Mouse (Mus musculus) hindbrain, embryonic 11.5 days (tissue): ENCODE measurements at regions not wholly inside any gene's neighbourhood (a gene's known extent, or its start where the extent isn't known, plus 50 kb on each side); places are given as distances from the start of the nearest gene placed in this dataset.

Source experiments
- ATAC-seq: fragments of 200-750 bp; cut with Nextera tagmentation; 2 replicates; pipeline ENCODE4 v1.8.0; 2017; ENCODE audit warnings: mild to moderate bottlenecking, moderate TSS enrichment, moderate library complexity; ENCODE audit not compliant: low FRiP score
- DNase-seq: peaks from one replicate; pipeline ENCODE4 v3.0.0-alpha.2; 2015; ENCODE audit warnings: low spot score
- H3K27ac ChIP-seq: fragments of 300-500 bp; sonication (generic); 2 replicates; pipeline ENCODE4 v1.5.1; 2014; ENCODE audit warnings: mild to moderate bottlenecking, low read depth, low read length
- H3K27me3 ChIP-seq: fragments of 300-500 bp; sonication (generic); 2 replicates; pipeline ENCODE4 v1.6.1; 2014; ENCODE audit warnings: mild to moderate bottlenecking, low read length, moderate library complexity, mixed read lengths; ENCODE audit not compliant: control insufficient read depth, insufficient read depth
- H3K36me3 ChIP-seq: fragments of 300-500 bp; sonication (generic); 2 replicates; pipeline ENCODE4 v1.6.1; 2014; ENCODE audit warnings: mild to moderate bottlenecking, low read length, moderate library complexity, mixed read lengths; ENCODE audit not compliant: control insufficient read depth, insufficient read depth
- H3K4me1 ChIP-seq: fragments of 300-500 bp; sonication (generic); replicated peaks from 2 replicates; pipeline ENCODE4 v1.6.1; 2014; ENCODE audit warnings: low read length, mixed read lengths; ENCODE audit not compliant: control insufficient read depth, insufficient read depth
- H3K4me2 ChIP-seq: fragments of 300-500 bp; sonication (generic); replicated peaks from 2 replicates; pipeline ENCODE4 v1.6.1; 2014; ENCODE audit warnings: mild to moderate bottlenecking, low read depth, low read length
- H3K4me3 ChIP-seq: fragments of 300-500 bp; sonication (generic); 2 replicates; pipeline ENCODE4 v1.5.1; 2014; ENCODE audit warnings: low read depth, low read length
- H3K9ac ChIP-seq: fragments of 300-500 bp; sonication (generic); 2 replicates; pipeline ENCODE4 v1.6.1; 2014; ENCODE audit warnings: low read depth, low read length
- H3K9me3 ChIP-seq: fragments of 300-500 bp; sonication (generic); 2 replicates; pipeline ENCODE4 v1.6.1; 2016; ENCODE audit warnings: low read length; ENCODE audit not compliant: control insufficient read depth
- WGBS: fragments of 180-500 bp; shearing (Covaris S2); extraction: QIAGEN DNeasy Blood & Tissue Kit; methylation state at CpG from one replicate; pipeline ENCODE4 v1.1.7; 2014; 5-methylcytosine and 5-hydroxymethylcytosine counted together

GRCm38 (mm10) chr16:30678708-30679492 lies 79.4 kb downstream of the Fam43a start:
- no peaks in the 10 kb centered on the region for H3K36me3 ChIP-seq
- H3K9ac ChIP-seq, result no peak overlapping the region
- WGBS, result 89% methylated on average over 9 of the region's 9 CpGs
- no peak overlapping the region for H3K4me2 ChIP-seq
- H3K27me3 ChIP-seq, result no peaks in the 10 kb centered on the region
- no peaks in the 10 kb centered on the region for H3K9me3 ChIP-seq
- H3K4me3 ChIP-seq, result no peak overlapping the region
- DNase-seq (no peak), ATAC-seq (no peak)
- no peaks in the 10 kb centered on the region for H3K4me1 ChIP-seq
- no peak overlapping the region for H3K27ac ChIP-seq

- no peak overlapping the region for H3K9ac ChIP-seq
- no peak overlapping the region for H3K4me3 ChIP-seq
- no peaks in the 10 kb centered on the region for H3K4me1 ChIP-seq
- H3K9me3 ChIP-seq, result no peaks in the 10 kb centered on the region
- H3K27me3 ChIP-seq, result no peaks in the 10 kb centered on the region
- H3K4me2 ChIP-seq, result no peak overlapping the region
- 90% methylated on average over 3 of the region's 3 CpGs for WGBS
- ATAC-seq (no peak), DNase-seq (no peak)
- H3K36me3 ChIP-seq, result no peaks in the 10 kb centered on the region
- H3K27ac ChIP-seq, result no peak overlapping the region
Observed at GRCm38 (mm10) chr16:30679493-30679811, 79.9 kb downstream of the Fam43a start.

- DNase-seq, result no peak
Observed at GRCm38 (mm10) chr16:30681421-30681820, 81.9 kb downstream of the Fam43a start.

DNA sequence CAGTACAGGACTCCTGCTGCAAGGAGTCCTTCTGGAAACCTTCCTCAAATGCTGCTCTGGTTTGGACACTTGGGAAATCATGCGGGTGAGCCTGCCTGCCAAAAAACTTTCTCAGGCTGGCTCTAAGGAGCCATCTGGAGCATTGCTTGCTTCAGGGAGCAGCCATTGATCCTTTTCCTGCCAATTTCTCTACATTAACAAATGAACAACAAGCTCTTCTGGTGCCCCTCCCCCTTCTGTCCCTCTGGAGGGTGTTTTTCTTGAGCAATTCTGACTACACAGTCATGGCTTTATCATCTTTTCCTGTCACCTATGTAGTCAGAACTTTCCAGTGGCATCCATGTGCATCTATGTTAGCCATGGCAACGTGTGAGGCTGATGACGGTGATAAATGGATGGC lies 84.5 kb downstream of the Fam43a start:
- no peaks in the 10 kb centered on the region for H3K36me3 ChIP-seq
- no peak overlapping the region for H3K4me2 ChIP-seq
- no peak for DNase-seq
- H3K27me3 ChIP-seq, result no peaks in the 10 kb centered on the region
- no peak overlapping the region for H3K27ac ChIP-seq
- H3K9me3 ChIP-seq, result no peaks in the 10 kb centered on the region
- no peak overlapping the region for H3K9ac ChIP-seq
- no peak overlapping the region for H3K4me3 ChIP-seq
- ATAC-seq, result no peak
- 93% methylated on average over 3 of the region's 3 CpGs for WGBS
- no peaks in the 10 kb centered on the region for H3K4me1 ChIP-seq

More at GRCm38 (mm10) chr16:30681421-30681820, 81.9 kb downstream of the Fam43a start:
- Histone ChIP-seq H3K4me3 (no peak overlapping the region), H3K4me1 (no peaks in the 10 kb centered on the region), H3K9me3 (no peaks in the 10 kb centered on the region), H3K27ac (no peak overlapping the region), H3K4me2 (no peak overlapping the region), H3K27me3 (no peaks in the 10 kb centered on the region), H3K36me3 (no peaks in the 10 kb centered on the region), H3K9ac (no peak overlapping the region)
- WGBS, result 81% methylated on average over 4 of the region's 4 CpGs
- no peak for ATAC-seq

DNA sequence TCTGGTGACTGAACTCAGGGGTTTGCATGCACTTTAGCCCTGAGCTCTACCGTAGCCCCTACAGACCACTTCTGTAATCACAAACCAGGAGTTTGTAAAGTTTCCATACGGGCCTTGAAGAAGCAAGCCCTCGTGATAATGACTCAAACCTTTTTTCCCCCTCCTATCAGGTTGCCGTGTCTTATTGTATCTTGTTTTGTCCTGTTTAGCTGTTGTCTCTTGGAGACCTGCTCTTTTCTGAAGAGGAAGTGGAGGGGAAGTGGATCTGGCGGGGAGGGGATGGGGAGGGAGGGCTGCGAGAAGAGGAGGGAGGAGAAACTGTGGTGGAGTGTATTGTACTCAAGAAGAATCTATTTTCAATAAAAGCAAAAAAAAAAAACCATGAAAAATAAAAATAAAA lies 87.0 kb downstream of the Fam43a start:
- ATAC-seq, result no peak
- H3K27me3 ChIP-seq, result no peaks in the 10 kb centered on the region
- no peak for DNase-seq
- no peaks in the 10 kb centered on the region for H3K4me1 ChIP-seq
- H3K36me3 ChIP-seq, result no peaks in the 10 kb centered on the region
- H3K9ac ChIP-seq, result no peak overlapping the region
- WGBS, result 80% methylated on average over 6 of the region's 6 CpGs
- no peak overlapping the region for H3K4me3 ChIP-seq
- H3K9me3 ChIP-seq, result no peaks in the 10 kb centered on the region
- no peak overlapping the region for H3K4me2 ChIP-seq
- H3K27ac ChIP-seq, result no peak overlapping the region

DNA sequence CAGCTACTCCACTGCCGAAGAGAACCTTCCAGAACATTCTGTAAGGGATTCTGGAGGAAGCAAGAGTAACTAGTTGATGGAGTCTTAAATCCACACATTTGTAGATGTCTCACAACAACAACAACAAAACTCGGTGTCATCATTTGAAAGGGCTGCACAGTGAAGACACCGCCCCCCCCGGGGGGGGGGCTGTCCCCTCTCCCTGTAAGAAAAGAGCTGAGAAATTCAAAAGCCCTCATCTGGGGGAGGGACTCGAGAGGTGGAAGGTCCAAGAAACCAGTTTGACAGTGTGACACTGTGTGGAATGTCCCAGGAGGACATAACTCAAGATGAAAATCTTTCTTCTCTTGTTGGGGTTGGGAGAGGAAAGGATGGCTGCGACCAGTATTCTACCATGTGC lies 87.7 kb downstream of the Fam43a start:
- no peaks in the 10 kb centered on the region for H3K9me3 ChIP-seq
- no peak overlapping the region for H3K27ac ChIP-seq
- H3K9ac ChIP-seq, result no peak overlapping the region
- DNase-seq (no peak), ATAC-seq (no peak)
- H3K4me3 ChIP-seq, result no peak overlapping the region
- no peak overlapping the region for H3K4me2 ChIP-seq
- no peaks in the 10 kb centered on the region for H3K27me3 ChIP-seq
- WGBS, result 88% methylated on average over 6 of the region's 6 CpGs
- no peaks in the 10 kb centered on the region for H3K4me1 ChIP-seq
- H3K36me3 ChIP-seq, result no peaks in the 10 kb centered on the region

DNA sequence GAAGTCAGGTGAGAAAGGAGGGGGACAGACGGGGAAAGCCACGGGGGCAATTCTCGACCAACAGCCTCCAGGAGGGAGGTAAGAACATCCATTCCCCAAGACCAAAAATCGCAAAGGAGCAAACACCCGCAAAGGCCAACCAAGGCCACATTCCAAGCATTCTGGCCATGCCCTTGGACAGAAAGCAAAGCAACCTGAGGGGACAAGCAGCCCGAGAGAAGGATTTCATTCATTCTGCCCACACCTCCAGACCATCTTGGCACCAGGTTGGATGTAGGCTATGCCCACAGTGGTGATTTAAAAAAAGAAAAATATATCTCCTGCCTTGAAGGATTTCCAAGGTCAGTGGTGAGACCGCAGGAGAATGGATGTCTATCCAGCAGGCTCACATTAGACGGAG lies 88.2 kb downstream of the Fam43a start:
- Histone ChIP-seq H3K36me3 (no peaks in the 10 kb centered on the region), H3K9me3 (no peaks in the 10 kb centered on the region), H3K27me3 (no peaks in the 10 kb centered on the region), H3K4me3 (no peak overlapping the region), H3K4me2 (no peak overlapping the region), H3K9ac (no peak overlapping the region), H3K4me1 (no peaks in the 10 kb centered on the region), H3K27ac (no peak overlapping the region)
- DNase-seq (no peak), ATAC-seq (no peak)
- WGBS, result 77% methylated on average over 8 of the region's 8 CpGs

DNA sequence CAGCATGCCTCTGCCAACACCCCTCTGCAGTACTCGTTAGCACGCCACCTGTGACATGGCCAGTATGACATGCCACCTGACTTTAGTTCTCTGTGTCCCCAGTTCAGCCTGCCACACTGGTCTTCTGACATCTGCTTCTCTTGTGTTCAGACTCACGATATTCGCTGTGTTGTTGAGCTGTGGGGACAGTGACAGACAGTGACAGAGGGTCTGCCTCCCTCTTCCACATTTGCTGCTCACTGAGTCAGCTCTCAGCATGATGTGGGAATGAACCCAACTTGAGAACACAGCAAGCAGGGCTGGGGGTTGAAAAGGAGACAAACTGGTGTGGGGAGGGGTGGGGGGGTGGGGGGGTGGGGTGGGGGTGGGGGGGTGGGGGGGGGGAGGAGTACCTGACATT lies 91.0 kb downstream of the Fam43a start:
- no peak for DNase-seq
- WGBS, result 77% methylated on average over 4 of the region's 4 CpGs
- Histone ChIP-seq H3K9ac (no peak overlapping the region), H3K9me3 (no peaks in the 10 kb centered on the region), H3K27me3 (no peaks in the 10 kb centered on the region), H3K36me3 (no peaks in the 10 kb centered on the region), H3K27ac (no peak overlapping the region), H3K4me1 (no peaks in the 10 kb centered on the region), H3K4me2 (no peak overlapping the region), H3K4me3 (no peak overlapping the region)
- no peak for ATAC-seq

- WGBS, result 93% methylated on average over 15 of the region's 15 CpGs
- Histone ChIP-seq H3K36me3 (no peaks in the 10 kb centered on the region), H3K4me3 (no peak overlapping the region), H3K27me3 (no peaks in the 10 kb centered on the region), H3K4me2 (no peak overlapping the region), H3K27ac (no peak overlapping the region), H3K4me1 (no peaks in the 10 kb centered on the region), H3K9ac (no peak overlapping the region), H3K9me3 (no peaks in the 10 kb centered on the region)
- DNase-seq (no peak), ATAC-seq (no peak)
Observed at GRCm38 (mm10) chr16:30691964-30692363, 92.4 kb downstream of the Fam43a start.
